Mouse (Mus musculus): ENCODE measurements around the gene Gnai2. TPM values are rescaled to one million over a fixed set of nuclear protein-coding genes. Genes with fewer than 3 reads are reported as not detected.
"Not testable (repeated sequence)": the region's sequence is repeated elsewhere in the genome, so short reads cannot be mapped to it uniquely, and the experiment has no call there.

Gene Gnai2
- total and polyA plus RNA-seq, 3 experiments, result 232 to 657 (median 375) TPM

- H3K4me3 ChIP-seq (ENCODE audit: low read depth, low read length), result no peak within 1 kb of the TSS
Measured at GRCm38 (mm10) chr9:107578587-107578986, 56.6 kb downstream of the Gnai2 start, which contains the start of gene Naa80. TSS of gene Naa80 (plus strand) at chr9:107578887.

GRCm38 (mm10) chr9:107577871-107578270 lies 57.3 kb downstream of the Gnai2 start:
- ATAC-seq (ENCODE audit: extremely low read depth, insufficient number of reproducible peaks, low FRiP score, poor library complexity, severe bottlenecking), result no peak
- no peaks in the 10 kb centered on the region for H3K9me3 ChIP-seq (replicated peaks)
- no peak for DNase-seq (ENCODE audit: low spot score)
- peaks cover 31% of the 10 kb centered on the region for H3K36me3 ChIP-seq (replicated peaks)
- H3K4me3 ChIP-seq (ENCODE audit: low read depth, low read length), result no peak overlapping the region
- no peaks in the 10 kb centered on the region for H3K27me3 ChIP-seq (ENCODE audit: insufficient read depth, low read length)
- peaks cover 78% of the 10 kb centered on the region for H3K4me1 ChIP-seq (ENCODE audit: insufficient read depth, low read depth, low read length)
- no peak for TF ChIP-seq CTCF (IDR thresholded peaks at IDR 0.05; ENCODE audit: low read depth, low read length)
- TF ChIP-seq TAL1 (conservative IDR thresholded peaks at IDR 0.05; ENCODE audit: low read depth, low read length), result no peak
- TF ChIP-seq GATA1 (IDR thresholded peaks at IDR 0.05; ENCODE audit: borderline replicate concordance, low read length), result no peak
- no peak for TF ChIP-seq POLR2AphosphoS5 (IDR thresholded peaks at IDR 0.05; ENCODE audit: insufficient replicate concordance, low read depth, low read length)

More at GRCm38 (mm10) chr9:107578587-107578986, 56.6 kb downstream of the Gnai2 start, which contains the start of gene Naa80:
- ATAC-seq (ENCODE audit: extremely low read depth, insufficient number of reproducible peaks, low FRiP score, poor library complexity, severe bottlenecking) (no peak), DNase-seq (ENCODE audit: low spot score) (no peak)
- no peaks in the 10 kb centered on the region for H3K27me3 ChIP-seq (ENCODE audit: insufficient read depth, low read length)
- no peaks in the 10 kb centered on the region for H3K9me3 ChIP-seq (replicated peaks)
- peaks cover 34% of the 10 kb centered on the region for H3K36me3 ChIP-seq (replicated peaks)
- no peak for TF ChIP-seq POLR2AphosphoS5 (IDR thresholded peaks at IDR 0.05; ENCODE audit: insufficient replicate concordance, low read depth, low read length)
- H3K4me1 ChIP-seq (ENCODE audit: insufficient read depth, low read depth, low read length), result peaks cover 79% of the 10 kb centered on the region

DNA sequence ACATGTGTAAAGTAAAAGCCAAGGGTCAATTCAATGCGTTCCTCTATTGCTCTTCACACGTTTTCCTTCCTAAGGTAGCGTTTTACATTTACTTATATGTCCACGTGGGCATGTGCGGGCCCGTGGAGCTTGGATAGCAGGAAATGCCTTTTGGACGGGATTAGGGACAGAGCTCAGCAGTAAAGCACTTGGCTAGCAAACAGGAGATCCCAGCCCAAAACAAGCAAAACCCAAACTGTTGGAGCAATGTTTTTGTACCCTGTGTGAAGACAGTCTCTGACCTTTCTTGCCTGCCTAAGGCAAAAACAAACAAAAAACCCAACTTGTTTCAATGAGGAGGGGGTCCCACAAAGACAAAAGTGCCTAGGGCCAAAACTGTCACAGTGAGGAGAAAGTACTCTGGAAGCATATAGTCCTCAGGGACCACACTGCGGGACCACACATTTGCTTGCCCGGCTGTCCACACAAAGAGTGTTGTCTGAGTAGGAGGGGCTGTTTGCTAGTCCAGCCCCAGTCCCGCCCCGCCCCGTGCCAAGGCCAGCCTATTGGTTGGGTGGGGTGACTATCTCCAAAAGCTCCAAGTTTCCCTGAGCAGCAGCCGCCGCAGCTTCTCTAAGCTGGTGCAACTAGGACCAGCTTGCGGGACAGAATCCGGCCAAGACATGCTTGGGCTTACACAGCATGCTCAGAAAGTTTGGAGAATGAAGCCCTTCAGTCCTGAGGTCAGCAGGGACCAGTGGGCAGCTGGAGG lies 58.6 kb downstream of the Gnai2 start, which contains the start of gene Hyal1:
Gene Hyal1, plus strand, starts transcription at position 571 of the 751 bp plus-strand sequence.
- H3K36me3 ChIP-seq (replicated peaks), result peaks cover 36% of the 10 kb centered on the region
- H3K4me1 ChIP-seq (ENCODE audit: insufficient read depth, low read depth, low read length), result peaks cover 79% of the 10 kb centered on the region
- TF ChIP-seq GATA1 (IDR thresholded peaks at IDR 0.05; ENCODE audit: borderline replicate concordance, low read length), result no peak
- peak; percentile 43; the same call in 1 of the 2 replicates for ATAC-seq (ENCODE audit: extremely low read depth, insufficient number of reproducible peaks, low FRiP score, poor library complexity, severe bottlenecking)
- H3K4me3 ChIP-seq (ENCODE audit: low read depth, low read length), result peak within 1 kb of the TSS; percentile 67
- H3K9me3 ChIP-seq (replicated peaks), result no peaks in the 10 kb centered on the region
- DNase-seq (ENCODE audit: low spot score), result peak; percentile 85
- no peaks in the 10 kb centered on the region for H3K27me3 ChIP-seq (ENCODE audit: insufficient read depth, low read length)

- Histone ChIP-seq H3K9me3 (replicated peaks) (no peaks in the 10 kb centered on the region), H3K36me3 (replicated peaks) (peaks cover 44% of the 10 kb centered on the region), H3K4me3 (ENCODE audit: low read depth, low read length) (no peak overlapping the region), H3K27me3 (ENCODE audit: insufficient read depth, low read length) (no peaks in the 10 kb centered on the region), H3K4me1 (ENCODE audit: insufficient read depth, low read depth, low read length) (peaks cover 80% of the 10 kb centered on the region)
- no peak for TF ChIP-seq POLR2AphosphoS5 (IDR thresholded peaks at IDR 0.05; ENCODE audit: insufficient replicate concordance, low read depth, low read length)
- DNase-seq (ENCODE audit: low spot score), result no peak
- no peak for ATAC-seq (ENCODE audit: extremely low read depth, insufficient number of reproducible peaks, low FRiP score, poor library complexity, severe bottlenecking)
Measured at GRCm38 (mm10) chr9:107575579-107576356, 59.4 kb downstream of the Gnai2 start.

DNA sequence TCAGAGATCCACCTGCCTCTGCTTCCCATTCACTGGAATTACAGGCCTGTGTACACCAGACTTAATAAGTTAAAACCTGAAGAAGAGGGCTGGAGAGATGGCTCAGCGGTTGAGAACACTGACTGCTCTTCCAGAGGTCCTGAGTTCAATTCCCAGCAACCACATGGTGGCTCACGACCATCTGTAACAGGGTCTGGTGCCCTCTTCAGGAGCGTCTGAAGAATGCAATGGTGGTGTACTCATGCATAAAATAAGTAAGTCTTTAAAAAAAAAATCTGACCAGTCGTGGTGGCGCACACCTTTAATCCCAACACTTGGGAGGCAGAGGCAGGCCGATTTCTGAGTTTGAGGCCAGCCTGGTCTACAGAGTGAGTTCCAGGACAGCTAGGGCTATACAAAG lies 61.4 kb downstream of the Gnai2 start:
- H3K27me3 ChIP-seq (ENCODE audit: insufficient read depth, low read length); H3K9me3 ChIP-seq (replicated peaks); ATAC-seq (ENCODE audit: extremely low read depth, insufficient number of reproducible peaks, low FRiP score, poor library complexity, severe bottlenecking); DNase-seq (ENCODE audit: low spot score); H3K4me3 ChIP-seq (ENCODE audit: low read depth, low read length): not testable (repeated sequence)
- peaks cover 81% of the 10 kb centered on the region for H3K4me1 ChIP-seq (ENCODE audit: insufficient read depth, low read depth, low read length)
- H3K36me3 ChIP-seq (replicated peaks), result peaks cover 43% of the 10 kb centered on the region

GRCm38 (mm10) chr9:107572327-107572662 lies 62.9 kb downstream of the Gnai2 start:
- Histone ChIP-seq H3K27me3 (ENCODE audit: insufficient read depth, low read length) (no peaks in the 10 kb centered on the region), H3K4me3 (ENCODE audit: low read depth, low read length) (peak overlapping the region; percentile 7; the same call in 1 of the 2 replicates), H3K36me3 (replicated peaks) (peaks cover 40% of the 10 kb centered on the region), H3K9me3 (replicated peaks) (no peaks in the 10 kb centered on the region), H3K4me1 (ENCODE audit: insufficient read depth, low read depth, low read length) (peaks cover 84% of the 10 kb centered on the region)
- TF ChIP-seq TAL1 (conservative IDR thresholded peaks at IDR 0.05; ENCODE audit: low read depth, low read length) (no peak), CTCF (IDR thresholded peaks at IDR 0.05; ENCODE audit: low read depth, low read length) (no peak), POLR2AphosphoS5 (IDR thresholded peaks at IDR 0.05; ENCODE audit: insufficient replicate concordance, low read depth, low read length) (no peak), GATA2 (IDR thresholded peaks at IDR 0.05; ENCODE audit: borderline replicate concordance, low read depth, low read length) (no peak), GATA1 (IDR thresholded peaks at IDR 0.05; ENCODE audit: borderline replicate concordance, low read length) (no peak)
- no peak for ATAC-seq (ENCODE audit: extremely low read depth, insufficient number of reproducible peaks, low FRiP score, poor library complexity, severe bottlenecking)
- DNase-seq (ENCODE audit: low spot score), result no peak
